Mouse (Mus musculus): ENCODE results near the gene Usp40.
"Not testable (repeated sequence)": the region's sequence is repeated elsewhere in the genome, so short reads cannot be mapped to it uniquely, and the experiment has no call there.

DNA sequence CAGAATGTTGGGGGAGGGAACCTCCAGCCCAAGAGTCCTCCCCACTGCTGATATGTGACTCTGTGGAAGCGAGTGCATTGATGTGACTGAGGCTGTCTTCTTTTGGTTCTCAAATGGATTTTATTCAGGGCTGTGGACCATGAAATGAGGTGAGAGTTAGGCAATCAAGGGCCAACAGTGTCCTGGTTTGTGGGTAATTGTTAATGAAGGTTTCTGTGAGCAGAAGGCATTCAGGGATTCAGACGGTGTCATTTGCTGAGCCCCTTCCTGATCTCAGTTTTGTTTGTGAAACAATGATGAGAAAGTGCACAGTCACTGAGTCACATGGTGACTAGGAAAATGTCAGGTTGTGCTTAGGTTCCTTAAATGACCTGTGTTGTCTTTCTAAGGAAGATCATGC, 34.7 kb upstream of the Usp40 start:
- not testable (repeated sequence) for TF ChIP-seq CTCF (IDR thresholded peaks at IDR 0.05; ENCODE audit: low read depth, low read length); POLR2A (IDR thresholded peaks at IDR 0.05; ENCODE audit: borderline replicate concordance, low read depth, low read length)

Data from bone marrow macrophage, adult 2 months (primary cell).